Mouse (Mus musculus): ENCODE data around the gene Pcnx.

Pcnx gene

GRCm38 (mm10) chr12:81859351-81860307 is at the start of gene Pcnx:
TSS of gene Pcnx (plus strand) at chr12:81860023.
- DNase-seq, result peak; percentile 94

GRCm38 (mm10) chr12:81810417-81810816 is 49.4 kb upstream of the Pcnx start:
- no peak for DNase-seq

- no peak for DNase-seq
Measured at GRCm38 (mm10) chr12:81814742-81815141, 45.1 kb upstream of the Pcnx start.

GRCm38 (mm10) chr12:81816330-81817125 is 43.3 kb upstream of the Pcnx start:
- DNase-seq, result peak; percentile 45

GRCm38 (mm10) chr12:81817126-81817505 is 42.7 kb upstream of the Pcnx start:
- DNase-seq, result peak; percentile 45

- DNase-seq, result no peak
Measured at GRCm38 (mm10) chr12:81820700-81821099, 39.1 kb upstream of the Pcnx start.

- DNase-seq, result no peak
Measured at GRCm38 (mm10) chr12:81822176-81822575, 37.6 kb upstream of the Pcnx start.

- DNase-seq, result no peak
Measured at GRCm38 (mm10) chr12:81822778-81823480, 36.9 kb upstream of the Pcnx start.

GRCm38 (mm10) chr12:81828355-81828754 is 31.5 kb upstream of the Pcnx start:
- no peak for DNase-seq

- no peak for DNase-seq
Measured at GRCm38 (mm10) chr12:81832039-81832738, 27.6 kb upstream of the Pcnx start.

GRCm38 (mm10) chr12:81833094-81833493 is 26.7 kb upstream of the Pcnx start:
- no peak for DNase-seq

GRCm38 (mm10) chr12:81836162-81836561 is 23.7 kb upstream of the Pcnx start:
- DNase-seq, result peak; percentile 39

- DNase-seq, result no peak
Measured at GRCm38 (mm10) chr12:81837463-81837862, 22.4 kb upstream of the Pcnx start.

GRCm38 (mm10) chr12:81839663-81840062 is 20.2 kb upstream of the Pcnx start:
- no peak for DNase-seq

GRCm38 (mm10) chr12:81841046-81841445 is 18.8 kb upstream of the Pcnx start:
- DNase-seq, result no peak

- DNase-seq, result no peak
Measured at GRCm38 (mm10) chr12:81843501-81843900, 16.3 kb upstream of the Pcnx start.

- DNase-seq, result no peak
Measured at GRCm38 (mm10) chr12:81844572-81844971, 15.3 kb upstream of the Pcnx start.

- DNase-seq, result peak; percentile 52
Measured at GRCm38 (mm10) chr12:81844981-81845380, 14.8 kb upstream of the Pcnx start.

GRCm38 (mm10) chr12:81849629-81850028 is 10.2 kb upstream of the Pcnx start:
- DNase-seq, result no peak

- no peak for DNase-seq
Measured at GRCm38 (mm10) chr12:81852551-81852950, 7.3 kb upstream of the Pcnx start.

- DNase-seq, result peak; percentile 56
Measured at GRCm38 (mm10) chr12:81852977-81853376, 6.8 kb upstream of the Pcnx start.

GRCm38 (mm10) chr12:81853543-81853942 is 6.3 kb upstream of the Pcnx start:
- DNase-seq, result no peak
